ENCODE assay signal across 7 mouse cellular contexts in genomic region chrX:75415936-75416785, GRCm38 (mm10). TPM values are rescaled to one million over a fixed set of nuclear protein-coding genes. Genes with fewer than 3 reads are reported as not detected.
DNase-seq lines count a peak whose midpoint lies in the region; ATAC-seq and TF ChIP-seq lines count a peak whose summit lies in the region.

Gene Cmc4, minus strand, starts transcription at chrX:75416584.
Gene Mtcp1, minus strand, starts transcription at chrX:75416588.
Gene Brcc3, plus strand, starts transcription at chrX:75416628.

- DNase-seq in adrenal gland, adult 8-10 months = peak; percentile 87
- DNase-seq in embryo, embryonic 9.5 days (ENCODE audit: extremely low spot score) = peak; percentile 82
- peak; percentile 64 to 83 for DNase-seq in gastrocnemius, postnatal 4 days (ENCODE audit: low spot score in 2 of 2)
- DNase-seq in left cerebral cortex, postnatal 4 days = peak; percentile 86

- H3K4me2 ChIP-seq in intestine, postnatal 0 days (replicated peaks; ENCODE audit: low read depth) = peak within 1 kb of the TSS; percentile 58
- peak within 1 kb of the TSS; percentile 48 for H3K4me2 ChIP-seq in midbrain, embryonic 12.5 days (replicated peaks)

- TF ChIP-seq CTCF in intestine, postnatal 0 days (IDR thresholded peaks at IDR 0.05; ENCODE audit: low read depth) = 0 out of 2 replicates have a peak, but pooled peaks have one; percentile 34
- TF ChIP-seq CTCF in small intestine, adult 2 months (IDR thresholded peaks at IDR 0.05; ENCODE audit: extremely low read depth, insufficient read length, insufficient replicate concordance, low read depth, low read length) = no peak

- intact Hi-C loops in left cerebral cortex, postnatal 4 days (cut with DNase I) = no loop called here

- no peaks in the 10 kb centered on the region for H3K27me3 ChIP-seq in intestine, postnatal 0 days (replicated peaks; ENCODE audit: control insufficient read depth, insufficient read depth, low read length)
- H3K27me3 ChIP-seq in midbrain, embryonic 12.5 days = no peaks in the 10 kb centered on the region
- H3K27me3 ChIP-seq in small intestine, adult 2 months (ENCODE audit: control insufficient read depth, insufficient read depth, low read length) = no peaks in the 10 kb centered on the region

- ATAC-seq in intestine, postnatal 0 days = peak; percentile 100
- ATAC-seq in midbrain, embryonic 12.5 days (ENCODE audit: low FRiP score, low read depth) = peak; percentile 100

- peak within 1 kb of the TSS; percentile 46 for H3K9ac ChIP-seq in intestine, postnatal 0 days (ENCODE audit: low read depth, low read length)
- peak within 1 kb of the TSS; percentile 57 for H3K9ac ChIP-seq in midbrain, embryonic 12.5 days (replicated peaks)

- no peaks in the 10 kb centered on the region for H3K4me1 ChIP-seq in intestine, postnatal 0 days (replicated peaks; ENCODE audit: control insufficient read depth, insufficient read depth, low read length)
- H3K4me1 ChIP-seq in midbrain, embryonic 12.5 days = no peaks in the 10 kb centered on the region
- no peaks in the 10 kb centered on the region for H3K4me1 ChIP-seq in small intestine, adult 2 months (ENCODE audit: control insufficient read depth, insufficient read depth, insufficient read length, low read length)

- WGBS in intestine, postnatal 0 days = 18% methylated on average over 52 of the region's 52 CpGs
- WGBS in midbrain, embryonic 12.5 days = 21% methylated on average over 50 of the region's 52 CpGs
- WGBS in small intestine, adult 2 months = 10% methylated on average over 52 of the region's 52 CpGs

- no peaks in the 10 kb centered on the region for H3K36me3 ChIP-seq in intestine, postnatal 0 days (ENCODE audit: control insufficient read depth, insufficient read depth)
- no peaks in the 10 kb centered on the region for H3K36me3 ChIP-seq in midbrain, embryonic 12.5 days
- no peaks in the 10 kb centered on the region for H3K36me3 ChIP-seq in small intestine, adult 2 months (ENCODE audit: control insufficient read depth, insufficient read depth, low read length)

- H3K4me3 ChIP-seq in intestine, postnatal 0 days (ENCODE audit: low read depth, low read length) = peak within 1 kb of the TSS; percentile 56
- peak within 1 kb of the TSS; percentile 53 for H3K4me3 ChIP-seq in midbrain, embryonic 12.5 days
- peak within 1 kb of the TSS; percentile 81 for H3K4me3 ChIP-seq in small intestine, adult 2 months (ENCODE audit: low read depth, low read length)

- H3K27ac ChIP-seq in intestine, postnatal 0 days (ENCODE audit: low read depth, low read length) = peak within 1 kb of the TSS; percentile 68
- peak within 1 kb of the TSS; percentile 91 for H3K27ac ChIP-seq in midbrain, embryonic 12.5 days (replicated peaks)
- peak within 1 kb of the TSS; percentile 89 for H3K27ac ChIP-seq in small intestine, adult 2 months (ENCODE audit: insufficient read depth, low read depth, low read length)

- H3K9me3 ChIP-seq in intestine, postnatal 0 days (ENCODE audit: control insufficient read depth) = no peaks in the 10 kb centered on the region
- H3K9me3 ChIP-seq in midbrain, embryonic 12.5 days = no peaks in the 10 kb centered on the region

- peak; percentile 90 for TF ChIP-seq POLR2A in small intestine, adult 2 months (IDR thresholded peaks at IDR 0.05; ENCODE audit: low read depth, low read length)

RNA-seq across cellular contexts. Expression of gene Cmc4, which starts in this region (rescaled TPM):
- 10 to 100 TPM; 11.1 to 12.9 (median 12.1) TPM for total RNA-seq in adrenal gland, adult 8-10 months (2022)
- total RNA-seq in gastrocnemius, postnatal 4 days (2021) = 1 to 10 TPM; 7.5 to 7.7 TPM
- 13.8 and 14.4 TPM in 2 replicates for polyA plus RNA-seq in intestine, postnatal 0 days (2015; fragmentation: Nextera tagmentation; extraction: Ambion mirVana)
- 10 to 100 TPM; 12.1 to 15.3 TPM for total RNA-seq in left cerebral cortex, postnatal 4 days (2021)
- 24.7 and 25.0 TPM in 2 replicates for polyA plus RNA-seq in midbrain, embryonic 12.5 days (2016; fragmentation: Nextera tagmentation; extraction: Ambion mirVana)
- 0.28 TPM in 1 of 2 replicates, not detected in the other for polyA plus RNA-seq in small intestine, adult 2 months (2012; rRNA removed)

RNA-seq across cellular contexts. Expression of gene Mtcp1, which starts in this region (rescaled TPM):
- 10 to 100 TPM in 3 of 4 experiments, 1 to 10 TPM in 1; 7.6 to 17.4 (median 14.2) TPM for total RNA-seq in adrenal gland, adult 8-10 months (2022)
- total RNA-seq in gastrocnemius, postnatal 4 days (2021) = 1 to 10 TPM; 6.5 to 6.7 TPM
- 3.1 and 3.6 TPM in 2 replicates for polyA plus RNA-seq in intestine, postnatal 0 days (2015; fragmentation: Nextera tagmentation; extraction: Ambion mirVana)
- 1 to 10 TPM; 9.2 to 9.3 TPM for total RNA-seq in left cerebral cortex, postnatal 4 days (2021)
- 11.6 and 13.5 TPM in 2 replicates for polyA plus RNA-seq in midbrain, embryonic 12.5 days (2016; fragmentation: Nextera tagmentation; extraction: Ambion mirVana)
- 1.0 and 2.0 TPM in 2 replicates for polyA plus RNA-seq in small intestine, adult 2 months (2012; rRNA removed)

RNA-seq across cellular contexts. Expression of gene Brcc3, which starts in this region (rescaled TPM):
- total RNA-seq in adrenal gland, adult 8-10 months (2022) = 10 to 100 TPM; 24.0 to 32.5 (median 31.1) TPM
- 10 to 100 TPM; 18.0 to 19.8 TPM for total RNA-seq in gastrocnemius, postnatal 4 days (2021)
- polyA plus RNA-seq in intestine, postnatal 0 days (2015; fragmentation: Nextera tagmentation; extraction: Ambion mirVana) = 28.4 and 30.9 TPM in 2 replicates
- total RNA-seq in left cerebral cortex, postnatal 4 days (2021) = 10 to 100 TPM; 30.1 to 32.7 TPM
- polyA plus RNA-seq in midbrain, embryonic 12.5 days (2016; fragmentation: Nextera tagmentation; extraction: Ambion mirVana) = 56.5 and 56.8 TPM in 2 replicates
- 0.70 and 1.5 TPM in 2 replicates for polyA plus RNA-seq in small intestine, adult 2 months (2012; rRNA removed)

Comparison
In these comparisons a context has a peak if more than half of its experiments do, and no peak if none do; other contexts are left out.
1. Peak in every context shown above with its lines: DNase-seq, ATAC-seq, H3K4me3 ChIP-seq and H3K27ac ChIP-seq.
2. RNA of gene Cmc4 (polyA plus RNA-seq): 24.7 to 25.0 TPM in midbrain, embryonic 12.5 days and 13.8 to 14.4 TPM in intestine, postnatal 0 days; 0.28 TPM in small intestine, adult 2 months; every median in the first group is over 10 times any median in the second.
3. RNA of gene Brcc3 (polyA plus RNA-seq): 56.5 to 56.8 TPM in midbrain, embryonic 12.5 days and 28.4 to 30.9 TPM in intestine, postnatal 0 days; 0.70 to 1.5 TPM in small intestine, adult 2 months; every median in the first group is over 10 times any median in the second.